Mouse (Mus musculus) myocyte (in vitro differentiated cells): Measurements from ENCODE around the gene Rasgef1c.

Experiments
- CEBPB ChIP-seq: IDR thresholded peaks from 2 replicates; pipeline ENCODE4 v1.6.1; 2011; ENCODE audit warnings: mild to moderate bottlenecking, moderate library complexity; ENCODE audit not compliant: poor library complexity, insufficient read depth, severe bottlenecking
- E2F4 ChIP-seq: IDR thresholded peaks from one replicate; pipeline ENCODE4 v1.6.1; 2011; ENCODE audit warnings: mild to moderate bottlenecking, control low read depth, moderate library complexity; ENCODE audit not compliant: insufficient read depth
- MAX ChIP-seq: IDR thresholded peaks from one replicate; pipeline ENCODE4 v1.6.1; 2011; ENCODE audit warnings: low read depth, mild to moderate bottlenecking, control low read depth
- MYOD1 ChIP-seq, 3 experiments: IDR thresholded peaks; one replicate each; pipeline ENCODE4 v1.6.1; 2011; ENCODE audit warnings: control low read depth in 2 of 3, low read depth in 2 of 3, mild to moderate bottlenecking in 2 of 3, moderate library complexity in 1 of 3; ENCODE audit not compliant: insufficient read length in 2 of 3, control insufficient read depth in 1 of 3
- MYOG ChIP-seq, 3 experiments: IDR thresholded peaks; one replicate each; pipeline ENCODE4 v1.6.1; 2011; ENCODE audit warnings: control low read depth in 2 of 3, low read depth in 2 of 3, mild to moderate bottlenecking in 2 of 3; ENCODE audit not compliant: insufficient read length in 2 of 3, control insufficient read depth in 1 of 3, insufficient read depth in 1 of 3
- POLR2A ChIP-seq: IDR thresholded peaks from one replicate; pipeline ENCODE4 v1.6.1; 2011; ENCODE audit warnings: low read depth, mild to moderate bottlenecking, control low read depth, moderate library complexity; ENCODE audit not compliant: insufficient read length
- POLR2AphosphoS2 ChIP-seq: IDR thresholded peaks from one replicate; pipeline ENCODE4 v1.6.1; 2011; ENCODE audit warnings: low read depth, control low read depth; ENCODE audit not compliant: insufficient read length
- TCF12 ChIP-seq: IDR thresholded peaks from one replicate; pipeline ENCODE4 v1.6.1; 2011; ENCODE audit warnings: mild to moderate bottlenecking, control low read depth; ENCODE audit not compliant: poor library complexity, insufficient read depth, severe bottlenecking
- USF1 ChIP-seq: IDR thresholded peaks from one replicate; pipeline ENCODE4 v1.6.1; 2011; ENCODE audit warnings: low read depth, mild to moderate bottlenecking, control low read depth, moderate library complexity

DNA sequence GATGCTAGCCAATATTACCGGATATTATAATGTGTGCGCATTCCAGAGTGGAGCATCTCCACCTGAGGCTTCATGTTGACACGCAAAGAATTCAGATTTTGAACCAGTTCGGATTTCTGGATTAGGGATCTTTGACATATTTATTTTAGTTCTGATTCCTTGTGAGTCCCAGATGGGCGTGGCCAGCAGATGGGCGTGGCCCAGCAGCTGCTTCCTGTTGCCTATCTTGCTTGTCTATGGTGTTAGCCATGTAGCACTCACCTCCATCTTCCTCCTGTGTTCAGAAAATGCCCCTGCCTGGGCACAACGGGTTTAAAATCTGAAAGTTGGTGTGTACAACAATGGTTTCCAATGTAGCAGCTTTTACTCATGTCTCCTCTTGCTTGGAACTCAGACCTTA is 24.5 kb downstream of the Rasgef1c start:
- no peak for TF ChIP-seq USF1
- no peak for TF ChIP-seq E2F4
- no peak for TF ChIP-seq POLR2A
- no peak for TF ChIP-seq CEBPB
- no peak for TF ChIP-seq MYOD1 (IDR thresholded peaks at IDR 0.05; ENCODE audit: control insufficient read depth in 1 of 3, insufficient read length in 2 of 3, low read depth in 2 of 3)
- no peak for TF ChIP-seq MAX
- no peak for TF ChIP-seq POLR2AphosphoS2
- no peak for TF ChIP-seq MYOG (IDR thresholded peaks at IDR 0.05; ENCODE audit: control insufficient read depth in 1 of 3, insufficient read depth in 1 of 3, insufficient read length in 2 of 3, low read depth in 2 of 3)
- no peak for TF ChIP-seq TCF12
